Mouse (Mus musculus) telencephalon, adult 2 months (tissue): ENCODE measurements around the gene Stxbp4.

Source experiments
- DNase-seq: peaks from one replicate; pipeline ENCODE4 v3.0.0-alpha.2; 2011; ENCODE audit warnings: low read depth, low spot score

Gene Stxbp4

GRCm38 (mm10) chr11:90464046-90464595 is 173.8 kb downstream of the Stxbp4 start:
- no peak for DNase-seq

DNA sequence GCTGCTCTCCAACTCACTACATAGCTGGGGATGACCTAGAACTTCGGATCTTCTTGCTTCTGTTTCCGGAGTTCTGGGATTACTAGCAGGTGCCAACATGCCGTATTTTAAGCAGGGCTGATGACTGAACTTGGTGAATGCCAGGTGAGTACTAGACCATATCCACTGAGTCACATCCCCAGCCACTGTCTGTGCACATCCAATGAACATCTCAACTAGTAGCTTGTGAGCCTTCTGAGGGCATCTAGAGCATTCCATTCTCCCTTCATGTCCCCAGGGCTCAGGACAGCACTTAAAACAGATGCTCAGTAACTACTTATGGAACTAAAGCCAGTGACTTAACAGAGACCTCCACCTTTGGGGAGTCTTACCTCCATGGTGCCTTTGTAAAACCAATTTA is 177.4 kb downstream of the Stxbp4 start:
- no peak for DNase-seq

GRCm38 (mm10) chr11:90452134-90452533 is 185.8 kb downstream of the Stxbp4 start:
- no peak for DNase-seq

DNA sequence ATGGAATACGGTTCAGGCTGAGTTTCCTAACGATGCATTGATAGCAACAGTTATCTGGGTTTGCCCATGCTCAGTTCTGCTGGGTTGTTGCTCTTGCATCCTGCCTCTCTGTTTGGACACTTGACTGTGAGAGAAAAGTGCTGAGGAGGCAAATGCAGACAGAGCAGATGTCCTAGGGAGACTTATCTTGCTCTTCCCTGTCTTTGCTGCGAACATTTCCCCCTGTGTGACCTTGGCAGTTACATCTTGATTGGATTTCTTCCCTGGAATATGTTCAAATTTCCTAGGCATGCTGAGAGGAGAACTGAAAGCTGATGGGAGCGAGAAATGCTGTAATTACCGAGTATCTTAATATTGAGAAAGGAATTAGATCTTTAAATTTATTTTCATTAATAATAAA is 186.4 kb downstream of the Stxbp4 start:
- no peak for DNase-seq

- DNase-seq: no peak
Measured at GRCm38 (mm10) chr11:90442462-90442861, 195.4 kb downstream of the Stxbp4 start.

DNA sequence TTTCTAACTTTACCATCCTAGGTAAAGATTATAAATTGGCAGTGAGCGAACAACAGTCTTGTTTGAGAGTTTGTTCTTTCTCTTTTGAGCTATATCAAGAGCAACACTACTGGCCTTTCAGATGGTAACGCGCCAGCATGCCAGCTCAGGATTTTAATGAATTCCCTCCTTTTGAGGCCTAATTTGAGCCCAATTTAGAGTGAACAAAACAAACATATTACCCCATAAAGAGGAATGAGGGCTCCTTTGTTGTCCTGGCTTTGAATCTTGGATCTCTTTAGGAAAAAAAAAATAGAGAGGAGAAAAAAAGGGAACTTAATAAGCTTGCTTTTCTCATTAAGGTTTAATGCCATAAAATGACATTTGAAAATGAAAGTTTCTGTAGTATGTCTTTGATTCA is 197.0 kb downstream of the Stxbp4 start:
- DNase-seq: no peak

GRCm38 (mm10) chr11:90438768-90439167 is 199.1 kb downstream of the Stxbp4 start:
- no peak for DNase-seq
